Mouse (Mus musculus) kidney, adult 2 months (tissue): Measurements from ENCODE around the gene Fabp6. TPM values are rescaled to one million over a fixed set of nuclear protein-coding genes. Genes with fewer than 3 reads are reported as not detected.

Experiments
- DNase-seq: peaks from one replicate; pipeline ENCODE4 v3.0.0; 2021
- H3K27ac ChIP-seq: fragments of 200-500 bp; 2 replicates; pipeline ENCODE4 v1.5.1; 2012; ENCODE audit warnings: low read depth, low read length, control low read depth, inconsistent platforms; ENCODE audit not compliant: insufficient read depth
- H3K27me3 ChIP-seq: fragments of 200-500 bp; replicated peaks from 2 replicates; pipeline ENCODE4 v1.6.1; 2012; ENCODE audit warnings: mild to moderate bottlenecking, moderate library complexity, low read length, inconsistent platforms; ENCODE audit not compliant: control insufficient read depth, insufficient read depth
- H3K36me3 ChIP-seq: fragments of 200-500 bp; 2 replicates; pipeline ENCODE4 v1.6.1; 2012; ENCODE audit warnings: mild to moderate bottlenecking, moderate library complexity, low read length, inconsistent platforms; ENCODE audit not compliant: control insufficient read depth, insufficient read depth
- H3K4me1 ChIP-seq: fragments of 200-500 bp; 2 replicates; pipeline ENCODE4 v1.6.1; 2011; ENCODE audit warnings: low read length; ENCODE audit not compliant: control insufficient read depth, insufficient read depth
- H3K4me3 ChIP-seq: fragments of 200-500 bp; 2 replicates; pipeline ENCODE4 v1.5.1; 2011; ENCODE audit warnings: mild to moderate bottlenecking, low read depth, low read length, control low read depth; ENCODE audit not compliant: insufficient read depth
- CTCF ChIP-seq: fragments of 200-500 bp; conservative IDR thresholded peaks from 2 replicates; pipeline ENCODE4 v1.5.1; 2011; ENCODE audit warnings: low read depth, mild to moderate bottlenecking, control low read depth, low read length, moderate library complexity, mixed read lengths; ENCODE audit not compliant: insufficient read depth, insufficient read length
- POLR2A ChIP-seq: fragments of 200-500 bp; IDR thresholded peaks from one replicate; pipeline ENCODE4 v1.6.1; 2011; ENCODE audit warnings: low read depth, low read length, control low read depth
- WGBS: fragments of 180-500 bp; shearing (Covaris S2); methylation state at CpG from one replicate; pipeline ENCODE4 v1.1.7; 2018; 5-methylcytosine and 5-hydroxymethylcytosine counted together
- polyA plus RNA-seq: library from polyadenylated mRNA; depleted of rRNA; stranded (reverse); fragments of >200 nt; gene quantifications from 2 replicates; pipeline ENCODE4 v1.2.3, GENCODE M21; 2012; rRNA removed

Fabp6 gene
- polyA plus RNA-seq: not detected in 2 replicates

- TF ChIP-seq CTCF (no peak), POLR2A (no peak)
These were observed at the start of gene Fabp6 for GRCm38 (mm10) chr11:43601440-43601839. Gene Fabp6, minus strand, starts transcription at chr11:43601540.

GRCm38 (mm10) chr11:43645286-43645685 lies 43.9 kb upstream of the Fabp6 start:
- Histone ChIP-seq H3K27ac (no peak overlapping the region), H3K4me1 (no peaks in the 10 kb centered on the region), H3K36me3 (no peaks in the 10 kb centered on the region), H3K4me3 (no peak overlapping the region), H3K27me3 (no peaks in the 10 kb centered on the region)
- no peak for TF ChIP-seq POLR2A
- TF ChIP-seq CTCF: peak; percentile 34
- WGBS: 97% methylated on average over 3 of the region's 3 CpGs
- no peak for DNase-seq

More at GRCm38 (mm10) chr11:43601440-43601839, at the start of gene Fabp6:
- DNase-seq: no peak
- Histone ChIP-seq H3K4me3 (no peak within 1 kb of the TSS), H3K4me1 (peaks cover 2% of the 10 kb centered on the region; the same call in 1 of the 2 replicates), H3K27ac (no peak within 1 kb of the TSS), H3K27me3 (no peaks in the 10 kb centered on the region), H3K36me3 (no peaks in the 10 kb centered on the region)
- WGBS: 92% methylated on average over 5 of the region's 5 CpGs

GRCm38 (mm10) chr11:43643180-43643591 lies 41.8 kb upstream of the Fabp6 start:
- Histone ChIP-seq H3K36me3 (no peaks in the 10 kb centered on the region), H3K27me3 (no peaks in the 10 kb centered on the region), H3K4me3 (no peak overlapping the region), H3K27ac (no peak overlapping the region), H3K4me1 (peaks cover 3% of the 10 kb centered on the region; the same call in 1 of the 2 replicates)
- peak; percentile 96 for DNase-seq
- TF ChIP-seq CTCF: no peak
- TF ChIP-seq POLR2A: no peak
- WGBS: 3% methylated on average over 2 of the region's 2 CpGs

DNA sequence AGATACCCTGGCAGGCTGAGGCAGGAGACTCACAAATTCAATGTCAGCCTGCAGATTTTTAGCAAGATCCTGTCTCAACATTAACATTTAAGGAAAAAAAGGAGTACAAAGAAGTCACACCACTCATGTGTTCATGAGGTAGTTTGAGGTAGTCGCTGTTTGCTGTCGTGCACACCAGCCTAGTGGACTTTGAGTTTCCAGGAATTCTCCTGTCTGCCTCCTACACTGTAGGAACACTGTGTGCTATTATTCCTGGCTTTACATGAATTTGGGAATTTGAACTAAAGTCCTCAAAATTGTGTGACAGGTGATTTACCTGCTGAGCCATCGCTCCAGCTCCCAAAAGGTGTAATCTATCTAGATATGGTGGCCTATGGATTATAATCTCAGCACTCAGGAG lies 37.1 kb upstream of the Fabp6 start:
- no peak overlapping the region for H3K4me3 ChIP-seq
- H3K4me1 ChIP-seq: peaks cover 9% of the 10 kb centered on the region
- DNase-seq: peak; percentile 81
- no peaks in the 10 kb centered on the region for H3K36me3 ChIP-seq
- H3K27ac ChIP-seq: peak overlapping the region; percentile 44; the same call in 1 of the 2 replicates
- no peaks in the 10 kb centered on the region for H3K27me3 ChIP-seq
- 64% methylated on average over 3 of the region's 3 CpGs for WGBS
- TF ChIP-seq POLR2A: no peak
- no peak; the same call in 1 of the 2 replicates for TF ChIP-seq CTCF

DNA sequence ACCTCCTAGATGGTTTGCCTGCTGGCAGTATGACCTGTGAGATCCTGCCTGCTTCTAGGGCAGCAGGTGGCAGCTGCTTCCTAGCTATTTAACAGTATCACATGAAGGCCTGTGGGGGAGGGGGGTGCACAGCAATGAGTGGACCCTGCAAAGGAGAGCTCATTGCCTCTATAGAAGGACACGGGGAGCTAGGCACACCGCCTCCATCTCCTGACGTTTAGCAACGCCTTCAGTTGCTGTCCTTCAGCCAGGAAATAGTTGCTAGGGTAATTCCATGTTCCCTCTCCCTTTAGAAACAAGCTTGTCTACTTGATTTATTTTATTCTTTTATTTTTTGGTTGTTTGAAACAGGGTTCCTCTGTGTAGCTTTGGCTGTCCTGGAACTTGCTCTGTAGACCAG lies 35.4 kb upstream of the Fabp6 start:
- Histone ChIP-seq H3K4me1 (peaks cover 20% of the 10 kb centered on the region), H3K4me3 (no peak overlapping the region), H3K36me3 (no peaks in the 10 kb centered on the region), H3K27me3 (no peaks in the 10 kb centered on the region), H3K27ac (no peak overlapping the region)
- no peak for DNase-seq
- WGBS: 62% methylated on average over 4 of the region's 4 CpGs
- TF ChIP-seq CTCF (no peak), POLR2A (no peak)

DNA sequence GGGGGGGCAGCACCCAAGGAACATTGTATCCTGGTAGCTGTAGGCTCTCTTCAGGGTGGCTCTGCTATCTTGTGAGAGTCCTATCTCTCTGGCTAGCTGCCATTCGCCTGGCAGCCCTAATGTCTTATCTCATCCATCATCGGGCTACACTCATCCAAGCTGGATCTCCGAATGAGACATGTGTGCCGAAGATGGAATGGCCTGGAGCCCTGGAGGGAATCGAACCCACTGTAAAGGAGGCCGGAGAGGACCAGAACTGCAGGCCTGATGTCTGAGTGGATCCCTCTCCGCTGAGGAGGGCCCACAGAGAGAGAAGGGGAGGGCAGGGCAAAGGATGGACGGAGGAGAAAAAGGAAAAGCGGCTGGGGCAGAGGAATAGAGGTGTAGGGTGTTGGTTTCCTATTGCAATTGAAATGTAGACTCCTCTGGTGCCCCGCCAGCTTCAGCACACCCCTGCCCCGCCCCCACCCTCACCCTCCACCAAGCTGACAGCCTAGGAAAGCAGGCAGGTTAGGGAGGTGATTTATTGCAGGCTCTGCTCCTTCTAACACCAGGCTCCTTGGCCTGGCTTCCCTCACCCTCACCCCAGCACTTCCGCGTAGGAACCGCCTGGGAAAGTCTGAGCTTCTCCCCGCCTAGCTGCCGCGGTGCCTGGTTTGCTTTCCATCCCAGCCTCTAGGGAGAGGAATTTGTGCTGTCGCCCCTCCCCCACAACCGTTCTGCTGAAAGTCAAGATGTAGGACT lies 32.5 kb upstream of the Fabp6 start:
- H3K27ac ChIP-seq: no peak overlapping the region

DNA sequence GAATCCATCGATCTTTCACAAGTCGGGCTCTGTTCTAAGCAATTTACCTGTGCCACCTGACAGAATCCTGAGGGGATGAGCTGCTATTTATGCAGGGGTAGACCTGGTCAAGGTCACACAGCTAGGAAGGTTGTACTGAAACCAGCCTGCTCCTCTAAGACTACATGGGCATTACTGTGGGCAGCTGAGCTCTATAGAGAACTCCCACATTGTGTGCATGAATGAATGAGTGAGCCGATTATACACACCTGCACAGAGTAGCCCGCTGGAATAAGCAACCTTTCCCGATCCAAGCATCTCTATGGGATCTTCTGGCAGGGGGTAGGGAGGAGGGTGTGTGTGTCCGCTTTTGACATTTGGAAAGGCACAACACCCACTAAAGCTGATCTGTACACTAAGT lies 31.8 kb upstream of the Fabp6 start:
- H3K36me3 ChIP-seq: no peaks in the 10 kb centered on the region
- DNase-seq: no peak
- WGBS: 82% methylated on average over 6 of the region's 6 CpGs
- no peak overlapping the region for H3K27ac ChIP-seq
- H3K27me3 ChIP-seq: no peaks in the 10 kb centered on the region
- no peak for TF ChIP-seq CTCF
- TF ChIP-seq POLR2A: no peak
- H3K4me1 ChIP-seq: peaks cover 24% of the 10 kb centered on the region
- no peak overlapping the region for H3K4me3 ChIP-seq

More for the DNA sequence above, 32.5 kb upstream of the Fabp6 start:
- Histone ChIP-seq H3K4me3 (no peak overlapping the region), H3K27me3 (no peaks in the 10 kb centered on the region), H3K36me3 (no peaks in the 10 kb centered on the region), H3K4me1 (peaks cover 25% of the 10 kb centered on the region)
- 19% methylated on average over 19 of the region's 19 CpGs for WGBS
- TF ChIP-seq CTCF (no peak), POLR2A (no peak)
- DNase-seq: peak; percentile 90
